Mouse (Mus musculus) naive thymus-derived CD4-positive, alpha-beta T cell, adult 5 months (primary cell): Measurements from ENCODE around the gene Chsy1. TPM values are rescaled to one million over a fixed set of nuclear protein-coding genes. Genes with fewer than 3 reads are reported as not detected.

Experiments used
- polyA plus RNA-seq: library from polyadenylated mRNA; unstranded; fragments of 100-300 nt; shearing (Covaris generic); gene quantifications from one replicate; pipeline ENCODE4 v1.2.1, GENCODE M21; 2017

Gene Chsy1
- polyA plus RNA-seq: 2.5 TPM

GRCm38 (mm10) chr7:66108961-66109854, at the start of gene Chsy1:
Chsy1 (plus strand) TSS chr7:66109515.

DNA sequence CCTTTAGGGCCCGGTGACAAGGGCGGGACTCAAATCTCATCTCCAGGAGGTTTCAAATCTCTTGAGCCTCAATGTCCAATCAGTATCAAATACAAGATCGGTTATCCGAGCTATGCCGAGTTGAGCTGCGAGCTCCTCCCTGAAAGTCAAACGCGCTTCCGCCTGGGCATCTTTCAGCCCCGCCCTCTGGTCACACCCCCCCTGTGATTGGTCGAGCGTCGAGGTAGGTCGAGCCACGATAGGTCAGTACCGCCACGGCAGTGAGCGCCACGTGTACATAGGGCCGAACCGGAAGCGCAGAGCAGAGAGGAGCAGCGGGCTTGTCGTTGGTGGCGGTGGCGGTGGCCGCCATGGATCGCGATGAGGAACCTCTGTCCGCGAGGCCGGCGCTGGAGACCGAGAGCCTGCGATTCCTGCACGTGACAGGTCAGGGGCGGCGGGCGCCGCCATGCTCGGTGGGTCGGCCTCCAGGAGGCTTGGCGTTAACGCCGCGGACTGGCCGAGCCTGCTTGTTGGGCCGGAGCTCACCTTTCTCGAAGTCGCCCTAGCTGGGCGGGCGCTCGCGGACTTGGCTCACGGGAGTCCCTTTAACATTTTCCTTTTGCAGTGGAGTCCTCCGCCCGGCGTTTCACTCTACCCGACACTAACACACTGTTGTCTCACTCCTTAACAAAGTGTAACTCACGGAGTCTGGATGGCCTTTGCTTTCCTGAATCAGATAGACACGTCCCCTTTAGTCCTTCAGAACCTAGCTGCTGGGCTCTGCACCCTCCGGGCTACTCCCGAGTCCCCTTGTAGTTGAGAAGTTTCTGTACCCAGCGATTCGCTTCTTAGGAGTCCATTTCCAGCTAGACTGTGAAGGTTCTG, 29.7 kb upstream of the Chsy1 start, which contains the start of gene Selenos:
Selenos (plus strand) TSS at position 286 of the 867 bp plus-strand sequence.

Other genes starting within 250 kb of the Chsy1 start
- gene Pcsk6, start 247.8 kb upstream of the Chsy1 start, polyA plus RNA-seq: not detected
- gene Gm45213, start 65.9 kb upstream of the Chsy1 start, polyA plus RNA-seq: not detected
- 144 TPM for gene Snrpa1, start 50.5 kb upstream of the Chsy1 start, polyA plus RNA-seq
- 131 TPM for gene Selenos, start 29.9 kb upstream of the Chsy1 start, polyA plus RNA-seq